Mouse (Mus musculus): Measurements from ENCODE around the gene Elp1. TPM values are rescaled to one million over a fixed set of nuclear protein-coding genes. Genes with fewer than 3 reads are reported as not detected.

The Elp1 gene
- polyA plus RNA-seq, 1 experiment from 2014 or later: 72.9 TPM

DNA sequence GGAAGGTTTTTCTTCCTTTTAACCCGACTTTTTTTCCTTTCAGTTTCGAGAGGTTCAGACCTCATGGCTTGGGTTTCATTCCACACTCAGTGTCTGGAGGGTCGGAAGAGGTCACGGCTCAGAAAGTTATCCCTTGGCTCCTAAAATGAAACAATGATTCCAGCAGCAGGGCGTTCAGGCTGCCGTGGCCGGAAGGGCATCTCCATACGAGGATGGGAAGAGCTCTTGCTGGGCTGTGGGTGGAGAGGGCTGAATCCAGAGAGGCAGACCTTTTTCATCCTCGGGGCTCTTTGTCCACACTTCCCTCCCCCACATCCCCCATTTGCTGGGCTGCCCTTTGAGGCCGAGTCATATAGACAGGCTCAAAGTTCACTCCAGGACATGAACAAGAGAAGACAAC is 99.9 kb downstream of the Elp1 start:
- H3K9me3 ChIP-seq (ENCODE audit: control insufficient read depth, low read length): no peaks in the 10 kb centered on the region
- H3K4me1 ChIP-seq (ENCODE audit: control insufficient read depth, insufficient read depth, low read length): 0 out of 2 replicates have a peak, but pooled peaks cover 3% of the 10 kb centered on the region
- no peak overlapping the region for H3K4me3 ChIP-seq (ENCODE audit: low read length)
- H3K36me3 ChIP-seq (ENCODE audit: control insufficient read depth, insufficient read depth, low read length): no peaks in the 10 kb centered on the region
- no peak overlapping the region for H3K27ac ChIP-seq (ENCODE audit: low read depth, low read length)
- WGBS: 12% methylated on average over 10 of the region's 10 CpGs
- no peak overlapping the region for H3K9ac ChIP-seq (ENCODE audit: low read depth, low read length)
- no peak for ATAC-seq (ENCODE audit: low FRiP score, low TSS enrichment)
- no peak overlapping the region; the same call in 1 of the 2 replicates for H3K4me2 ChIP-seq (replicated peaks; ENCODE audit: low read depth, low read length)
- H3K27me3 ChIP-seq (ENCODE audit: control insufficient read depth, insufficient read depth, low read length): no peaks in the 10 kb centered on the region

Other genes starting within 250 kb of the Elp1 start
- not detected in 2 replicates for gene Gm26657, start 62.3 kb downstream of the Elp1 start, polyA plus RNA-seq (2014; fragmentation: Nextera tagmentation; extraction: Ambion mirVana)
- not detected in 2 replicates for gene Actl7b, start 60.9 kb downstream of the Elp1 start, polyA plus RNA-seq (2014; fragmentation: Nextera tagmentation; extraction: Ambion mirVana)
- gene Actl7a, start 58.9 kb downstream of the Elp1 start, polyA plus RNA-seq (2014; fragmentation: Nextera tagmentation; extraction: Ambion mirVana): not detected in 2 replicates
- 14.6 and 27.1 TPM in 2 replicates for gene Fam206a, start within 50 bp of the Elp1 start, polyA plus RNA-seq (2014; fragmentation: Nextera tagmentation; extraction: Ambion mirVana)
- gene Ctnnal1, start 62.9 kb upstream of the Elp1 start, polyA plus RNA-seq (2014; fragmentation: Nextera tagmentation; extraction: Ambion mirVana): 24.5 and 44.8 TPM in 2 replicates
- gene Tmem245, start 145.1 kb upstream of the Elp1 start, polyA plus RNA-seq (2014; fragmentation: Nextera tagmentation; extraction: Ambion mirVana): 8.7 and 14.3 TPM in 2 replicates
- 0.16 and 0.58 TPM in 2 replicates for gene Frrs1l, start 188.1 kb upstream of the Elp1 start, polyA plus RNA-seq (2014; fragmentation: Nextera tagmentation; extraction: Ambion mirVana)

All from kidney, embryonic 14.5 days (tissue).